11 mouse cellular contexts compared by ENCODE assay signal in the genomic region with DNA sequence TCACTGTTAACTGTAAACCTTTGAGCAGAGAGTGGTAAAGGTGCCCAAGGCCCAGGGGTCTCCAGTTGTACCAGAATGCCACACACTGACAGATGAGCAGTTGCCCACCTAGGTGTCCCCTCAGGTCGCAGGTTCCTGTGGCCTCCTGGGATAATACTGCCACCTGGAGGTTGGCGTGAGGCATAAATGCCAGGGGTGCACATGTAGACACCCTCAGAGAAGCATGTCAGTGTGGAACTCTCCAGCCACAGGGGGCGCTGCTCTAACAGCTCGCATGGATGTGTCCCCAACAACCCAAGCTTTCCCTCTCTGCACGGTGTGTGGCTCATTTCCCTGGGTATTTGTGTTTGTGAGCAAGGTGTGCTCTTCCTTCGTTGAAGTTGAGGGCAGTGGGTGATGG. TPM values are rescaled to one million over a fixed set of nuclear protein-coding genes. Genes with fewer than 3 reads are reported as not detected.
DNase-seq lines count a peak whose midpoint lies in the region; TF ChIP-seq lines count a peak whose summit lies in the region.
"Had no signal": no experiment of that assay in that cellular context is flagged by ENCODE, and none has a peak within 500 bp of the region (broad histone marks: within the 10 kb centered on the region; RNA-seq: fewer than 3 reads in every experiment).

No protein-coding gene starts in this region.

- no peaks in the 10 kb centered on the region for H3K4me1 ChIP-seq in lung, adult 2 months (ENCODE audit: control insufficient read depth, insufficient read depth, low read length)
- H3K4me1 ChIP-seq: midbrain, embryonic 12.5 days had no signal

- peak; percentile 27; the same call in 1 of the 2 replicates for TF ChIP-seq CTCF in lung, adult 2 months (IDR thresholded peaks at IDR 0.05; ENCODE audit: insufficient read depth, low read length)

- no peak for TF ChIP-seq POLR2A in lung, adult 2 months (IDR thresholded peaks at IDR 0.05; ENCODE audit: borderline replicate concordance, extremely low read depth, low read depth, low read length)

- DNase-seq in adrenal gland, postnatal 14 days, result peak; percentile 51
- DNase-seq in adrenal gland, adult 8-10 months, result no peak
- DNase-seq in lung, adult 2 months, result no peak
- DNase-seq in lung, adult 18-20 months, result no peak
- peak; percentile 9 for DNase-seq in brain, adult 2 months (ENCODE audit: low read depth, low spot score)
- peak; percentile 9 for DNase-seq in splenic B cell, adult 2 months (ENCODE audit: low read depth, low spot score)
- DNase-seq in Muller cell, postnatal 12 days (ENCODE audit: inconsistent ontology term), result no peak
- DNase-seq in ovary, postnatal 36 days (ENCODE audit: low spot score), result no peak
- DNase-seq: layer of hippocampus, postnatal 36 days had no signal

- 62% methylated on average over 6 of the region's 6 CpGs for WGBS in lung, adult 2 months

- no peaks in the 10 kb centered on the region for H3K36me3 ChIP-seq in splenic B cell, adult 2 months (ENCODE audit: control insufficient read depth, insufficient read depth, low read length, poor library complexity, severe bottlenecking)
- H3K36me3 ChIP-seq: heart, embryonic 15.5 days; midbrain, embryonic 12.5 days had no signal

- no peak overlapping the region for H3K4me3 ChIP-seq in lung, adult 2 months (replicated peaks; ENCODE audit: extremely low read depth, low read depth, low read length)
- H3K4me3 ChIP-seq: heart, embryonic 15.5 days; midbrain, embryonic 12.5 days had no signal

- H3K27me3 ChIP-seq in splenic B cell, adult 2 months (ENCODE audit: control insufficient read depth, insufficient read depth, low read length, poor library complexity, severe bottlenecking), result no peaks in the 10 kb centered on the region
- H3K27me3 ChIP-seq: heart, embryonic 15.5 days; midbrain, embryonic 12.5 days had no signal

RNA-seq across cellular contexts. Expression of a gene that starts 48.8 kb away (rescaled TPM):
- total RNA-seq in adrenal gland, postnatal 14 days (2021), result 1.3 and 1.9 TPM in 2 replicates
- total RNA-seq in adrenal gland, adult 8-10 months (2022), result 1 to 10 TPM; 2.1 to 3.3 (median 2.3) TPM
- 0.70 and 1.1 TPM in 2 replicates for polyA plus RNA-seq in lung, adult 2 months (2012; rRNA removed)

Comparison
In these comparisons a context has a peak if more than half of its experiments do, and no peak if none do; other contexts are left out.
1. DNase-seq: peak in adrenal gland, postnatal 14 days (single experiment), brain, adult 2 months (single experiment) and splenic B cell, adult 2 months (single experiment); none in adrenal gland, adult 8-10 months (single experiment), lung, adult 2 months (single experiment), lung, adult 18-20 months (0 of 2), Muller cell, postnatal 12 days (single experiment) and ovary, postnatal 36 days (single experiment).